Mouse (Mus musculus) left cerebral cortex, postnatal 10 days (tissue): ENCODE measurements around the gene Hdac9. TPM values are rescaled to one million over a fixed set of nuclear protein-coding genes. Genes with fewer than 3 reads are reported as not detected.

Experiments used
- DNase-seq, 2 experiments: peaks; one replicate each; pipeline ENCODE4 v3.0.0; 2021 to 2022; ENCODE audit warnings: low spot score in 2 of 2, mixed read lengths in 1 of 2; ENCODE audit errors: extremely low spot score in 1 of 2
- intact Hi-C: fragments of 180-260 bp; cut with DNase I; formaldehyde crosslinking; loops from one replicate; pipeline ENCODE4 v1.15.1; 2025
- total RNA-seq, 2 experiments: library from RNA; stranded (reverse); gene quantifications; 2 replicates each; pipeline ENCODE4 v1.2.3; 2021

The Hdac9 gene
- total RNA-seq, 2 experiments from 2014 or later, result 55.6 to 66.8 TPM

- intact Hi-C loops, result loop anchor here (10.0 kb wide), 6 partner anchors 129 to 1259 kb away; partner anchors contain the start of gene Efcab10
- no peak for DNase-seq
Measured at GRCm38 (mm10) chr12:34653615-34654014, 263.3 kb downstream of the Hdac9 start.

- DNase-seq, result no peak
- intact Hi-C loops, result no loop called here
Measured at GRCm38 (mm10) chr12:34648753-34649152, 268.1 kb downstream of the Hdac9 start.

GRCm38 (mm10) chr12:34641705-34642259 lies 275.1 kb downstream of the Hdac9 start:
- DNase-seq, result no peak
- intact Hi-C loops, result no loop called here

GRCm38 (mm10) chr12:34637238-34638124 lies 279.4 kb downstream of the Hdac9 start:
- intact Hi-C loops, result no loop called here
- DNase-seq, result no peak

- intact Hi-C loops, result no loop called here
- no peak for DNase-seq
Measured at GRCm38 (mm10) chr12:34619101-34619500, 297.8 kb downstream of the Hdac9 start.

- intact Hi-C loops, result no loop called here
- DNase-seq, result no peak
Measured at GRCm38 (mm10) chr12:34618321-34618720, 298.6 kb downstream of the Hdac9 start.

GRCm38 (mm10) chr12:34617836-34618235 lies 299.1 kb downstream of the Hdac9 start:
- DNase-seq, result no peak
- intact Hi-C loops, result no loop called here

GRCm38 (mm10) chr12:34614796-34615195 lies 302.1 kb downstream of the Hdac9 start:
- intact Hi-C loops, result no loop called here

GRCm38 (mm10) chr12:34612511-34612910 lies 304.4 kb downstream of the Hdac9 start:
- intact Hi-C loops, result no loop called here

More at GRCm38 (mm10) chr12:34614796-34615195, 302.1 kb downstream of the Hdac9 start:
- no peak for DNase-seq

GRCm38 (mm10) chr12:34604521-34604920 lies 312.4 kb downstream of the Hdac9 start:
- no peak for DNase-seq
- intact Hi-C loops, result no loop called here

More at GRCm38 (mm10) chr12:34612511-34612910, 304.4 kb downstream of the Hdac9 start:
- no peak for DNase-seq

GRCm38 (mm10) chr12:34594167-34594793 lies 322.6 kb downstream of the Hdac9 start:
- intact Hi-C loops, result no loop called here
- no peak for DNase-seq

- no peak for DNase-seq
- intact Hi-C loops, result no loop called here
Measured at GRCm38 (mm10) chr12:34587171-34587570, 329.7 kb downstream of the Hdac9 start.

- intact Hi-C loops, result no loop called here
- DNase-seq, result no peak
Measured at GRCm38 (mm10) chr12:34582522-34582921, 334.4 kb downstream of the Hdac9 start.

- intact Hi-C loops, result no loop called here
- no peak for DNase-seq
Measured at GRCm38 (mm10) chr12:34579220-34579619, 337.7 kb downstream of the Hdac9 start.

GRCm38 (mm10) chr12:34571069-34571468 lies 345.8 kb downstream of the Hdac9 start:
- DNase-seq, result no peak
- intact Hi-C loops, result no loop called here

GRCm38 (mm10) chr12:34569472-34569871 lies 347.4 kb downstream of the Hdac9 start:
- no peak for DNase-seq
- intact Hi-C loops, result no loop called here

GRCm38 (mm10) chr12:34569052-34569451 lies 347.8 kb downstream of the Hdac9 start:
- intact Hi-C loops, result no loop called here
- no peak for DNase-seq

- no peak for DNase-seq
- intact Hi-C loops, result no loop called here
Measured at GRCm38 (mm10) chr12:34562331-34562730, 354.6 kb downstream of the Hdac9 start.

- intact Hi-C loops, result no loop called here
- DNase-seq, result no peak
Measured at GRCm38 (mm10) chr12:34559001-34559400, 357.9 kb downstream of the Hdac9 start.

GRCm38 (mm10) chr12:34554803-34555202 lies 362.1 kb downstream of the Hdac9 start:
- intact Hi-C loops, result no loop called here
- DNase-seq, result no peak
